Mouse (Mus musculus) ES-Bruce4 (cell line): ENCODE measurements around the gene Snapc1. TPM values are rescaled to one million over a fixed set of nuclear protein-coding genes. Genes with fewer than 3 reads are reported as not detected.

ENCODE experiments used
- H3K27ac ChIP-seq: 2 replicates; pipeline ENCODE4 v1.5.1; 2012; ENCODE audit warnings: low read length, inconsistent platforms; ENCODE audit not compliant: insufficient read depth
- H3K27me3 ChIP-seq: 2 replicates; pipeline ENCODE4 v1.6.1; 2012; ENCODE audit warnings: mild to moderate bottlenecking, low read length, inconsistent platforms; ENCODE audit not compliant: control insufficient read depth, poor library complexity, insufficient read depth, severe bottlenecking
- H3K36me3 ChIP-seq: 2 replicates; pipeline ENCODE4 v1.6.1; 2012; ENCODE audit warnings: inconsistent platforms, mild to moderate bottlenecking, low read length, moderate library complexity; ENCODE audit not compliant: control insufficient read depth, poor library complexity, insufficient read depth, severe bottlenecking
- H3K4me1 ChIP-seq: one replicate; pipeline ENCODE4 v1.8.1; 2011; ENCODE audit warnings: low read length; ENCODE audit not compliant: control insufficient read depth, insufficient read depth
- H3K4me3 ChIP-seq: 2 replicates; pipeline ENCODE4 v1.5.1; 2011; ENCODE audit warnings: low read depth, mild to moderate bottlenecking, low read length
- H3K9ac ChIP-seq: 2 replicates; pipeline ENCODE4 v1.6.1; 2012; ENCODE audit warnings: low read depth, mild to moderate bottlenecking, inconsistent platforms; ENCODE audit not compliant: poor library complexity, severe bottlenecking
- H3K9me3 ChIP-seq: replicated peaks from 2 replicates; pipeline ENCODE4 v1.6.1; 2012; ENCODE audit warnings: mild to moderate bottlenecking, low read length, inconsistent platforms; ENCODE audit not compliant: control insufficient read depth, poor library complexity, insufficient read depth, severe bottlenecking
- CTCF ChIP-seq: IDR thresholded peaks from one replicate; pipeline ENCODE4 v1.8.1; 2011; ENCODE audit warnings: low read depth, low read length
- EP300 ChIP-seq: IDR thresholded peaks from 2 replicates; pipeline ENCODE4 v1.6.1; 2011; ENCODE audit warnings: low read depth, low read length; ENCODE audit not compliant: insufficient read depth
- POLR2A ChIP-seq: IDR thresholded peaks from one replicate; pipeline ENCODE4 v1.8.1; 2011; ENCODE audit warnings: low read length; ENCODE audit not compliant: insufficient read depth
- polyA plus RNA-seq: library from polyadenylated mRNA; stranded (reverse); fragments of >200 nt; gene quantifications from 2 replicates; pipeline ENCODE4 v1.2.4, GENCODE M21; 2011; ENCODE audit warnings: low read depth; ENCODE audit not compliant: missing spikeins, insufficient read depth, insufficient read length

The Snapc1 gene
- polyA plus RNA-seq, 1 experiment, result 26.9 TPM

- H3K27ac ChIP-seq, result no peak overlapping the region
- peaks cover 36% of the 10 kb centered on the region for H3K36me3 ChIP-seq
- no peaks in the 10 kb centered on the region for H3K4me1 ChIP-seq
- no peak overlapping the region for H3K4me3 ChIP-seq
- no peaks in the 10 kb centered on the region for H3K27me3 ChIP-seq
- no peak for TF ChIP-seq CTCF
- no peak for TF ChIP-seq POLR2A
- TF ChIP-seq EP300, result no peak
- H3K9ac ChIP-seq, result no peak overlapping the region
- H3K9me3 ChIP-seq, result no peaks in the 10 kb centered on the region
These were observed 24.7 kb upstream of the Snapc1 start for GRCm38 (mm10) chr12:73939542-73939941.

GRCm38 (mm10) chr12:73948415-73948814 lies 15.9 kb upstream of the Snapc1 start:
- peaks cover 10% of the 10 kb centered on the region for H3K36me3 ChIP-seq
- H3K4me3 ChIP-seq, result peak overlapping the region; percentile 44; the same call in 1 of the 2 replicates
- no peaks in the 10 kb centered on the region for H3K27me3 ChIP-seq
- H3K4me1 ChIP-seq, result no peaks in the 10 kb centered on the region
- H3K27ac ChIP-seq, result no peak overlapping the region
- H3K9me3 ChIP-seq, result no peaks in the 10 kb centered on the region
- TF ChIP-seq POLR2A (no peak), EP300 (no peak)
- no peak overlapping the region for H3K9ac ChIP-seq

DNA sequence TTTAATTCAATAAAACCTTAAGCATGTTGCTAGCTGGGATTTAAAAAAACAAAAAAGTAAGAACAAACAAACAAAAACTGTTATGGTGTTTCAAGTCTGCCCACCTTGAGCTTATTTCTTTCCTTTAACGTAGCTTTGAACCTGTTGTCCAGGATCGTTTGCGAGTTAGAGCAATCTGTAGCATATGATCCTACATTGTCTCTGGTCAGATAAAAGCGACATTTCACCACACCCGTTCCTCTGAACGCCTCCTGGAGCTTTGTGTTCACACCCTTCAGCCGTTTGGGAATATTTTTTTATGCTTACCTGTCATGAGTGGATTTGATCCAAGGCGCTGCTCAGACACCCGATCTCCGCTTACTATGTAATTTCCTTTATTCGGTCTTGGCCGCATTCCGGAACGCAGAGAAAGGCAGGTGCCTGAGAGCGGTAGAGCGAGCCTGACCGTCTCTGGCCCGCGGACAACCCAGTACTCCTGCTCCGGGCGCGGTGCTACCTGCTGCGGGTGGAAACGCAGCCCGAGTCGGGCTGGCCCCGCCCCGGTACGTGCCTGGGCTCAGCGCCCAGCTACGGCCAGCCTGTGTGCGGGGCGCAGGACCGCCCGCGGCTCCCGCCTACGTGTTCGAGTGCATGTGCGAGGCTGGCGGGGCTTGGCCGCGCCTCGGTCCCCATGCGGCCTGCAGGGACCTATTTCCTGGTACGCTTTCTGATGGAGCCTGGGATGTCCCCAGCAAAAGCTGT lies 14.8 kb upstream of the Snapc1 start:
- Histone ChIP-seq H3K9me3 (no peaks in the 10 kb centered on the region), H3K4me3 (peak overlapping the region; percentile 57), H3K27me3 (no peaks in the 10 kb centered on the region), H3K9ac (peak overlapping the region; percentile 80), H3K4me1 (no peaks in the 10 kb centered on the region), H3K27ac (no peak overlapping the region), H3K36me3 (peaks cover 3% of the 10 kb centered on the region)
- no peak for TF ChIP-seq POLR2A
- TF ChIP-seq EP300, result peak; percentile 58; the same call in 1 of the 2 replicates

GRCm38 (mm10) chr12:73952879-73953278 lies 11.4 kb upstream of the Snapc1 start:
- Histone ChIP-seq H3K9me3 (no peaks in the 10 kb centered on the region), H3K4me1 (no peaks in the 10 kb centered on the region), H3K27ac (no peak overlapping the region), H3K4me3 (no peak overlapping the region), H3K27me3 (no peaks in the 10 kb centered on the region), H3K9ac (no peak overlapping the region), H3K36me3 (no peaks in the 10 kb centered on the region)
- TF ChIP-seq POLR2A, result no peak
- TF ChIP-seq EP300, result no peak
- TF ChIP-seq CTCF, result no peak

- no peak overlapping the region; the same call in 1 of the 2 replicates for H3K9ac ChIP-seq
- H3K4me3 ChIP-seq, result peak overlapping the region; percentile 25; the same call in 1 of the 2 replicates
- no peaks in the 10 kb centered on the region for H3K4me1 ChIP-seq
- H3K27ac ChIP-seq, result no peak overlapping the region
- H3K36me3 ChIP-seq, result no peaks in the 10 kb centered on the region
- no peaks in the 10 kb centered on the region for H3K27me3 ChIP-seq
- TF ChIP-seq EP300 (no peak), POLR2A (no peak), CTCF (no peak)
- H3K9me3 ChIP-seq, result no peaks in the 10 kb centered on the region
These were observed 10.7 kb upstream of the Snapc1 start for GRCm38 (mm10) chr12:73953420-73954186.

DNA sequence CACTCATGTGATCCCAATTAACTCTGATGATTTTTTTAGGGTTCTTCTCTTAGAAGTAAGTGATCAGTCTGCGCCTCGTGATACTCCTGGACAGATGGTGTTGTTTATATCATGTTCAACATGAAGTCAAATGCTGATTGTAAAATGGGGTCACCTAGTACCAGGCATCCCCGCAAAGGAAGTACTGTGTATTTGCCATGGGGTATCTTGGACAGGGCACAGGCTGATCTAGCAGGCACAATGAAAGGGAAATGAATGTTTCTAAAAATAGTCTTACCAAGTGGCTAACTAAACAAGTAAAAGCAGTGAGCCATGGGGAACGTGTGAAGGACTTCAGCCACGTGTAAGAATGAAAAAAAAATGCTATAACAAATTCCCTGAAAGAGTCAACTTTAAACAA lies 9.5 kb upstream of the Snapc1 start:
- TF ChIP-seq CTCF (no peak), POLR2A (no peak), EP300 (no peak)
- Histone ChIP-seq H3K27ac (no peak overlapping the region), H3K9me3 (no peaks in the 10 kb centered on the region), H3K4me3 (no peak overlapping the region), H3K4me1 (no peaks in the 10 kb centered on the region), H3K9ac (no peak overlapping the region), H3K36me3 (no peaks in the 10 kb centered on the region), H3K27me3 (no peaks in the 10 kb centered on the region)
